ENCODE assay signal across 13 mouse cellular contexts in the genomic region with DNA sequence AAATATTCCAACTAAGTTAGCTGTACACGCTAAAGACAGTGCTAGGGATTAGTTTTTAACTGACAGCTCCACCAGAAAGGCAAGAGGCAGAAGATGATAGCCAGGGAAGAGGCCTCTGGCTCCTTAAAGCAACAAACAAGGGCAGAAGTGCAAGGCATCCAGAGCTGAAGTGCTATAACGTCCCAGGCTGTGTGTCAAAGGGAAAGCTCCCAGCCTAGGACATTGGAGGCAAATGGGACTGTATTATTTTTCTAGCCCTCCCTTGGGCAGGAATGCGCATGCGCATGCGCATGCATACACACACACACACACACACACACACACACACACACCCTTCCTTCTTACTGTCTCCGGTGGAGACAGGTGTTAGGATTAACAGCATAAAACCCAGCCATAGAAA.
A peak's percentile ranks its signal among the peaks of the same experiment; 100 is the strongest.
DNase-seq lines count a peak whose midpoint lies in the region; ATAC-seq and TF ChIP-seq lines count a peak whose summit lies in the region.
"Had no signal": no experiment of that assay in that cellular context is flagged by ENCODE, and none has a peak within 500 bp of the region (broad histone marks: within the 10 kb centered on the region; RNA-seq: fewer than 3 reads in every experiment).

No protein-coding gene starts in this region.

- H3K4me3 ChIP-seq in forebrain, embryonic 12.5 days (replicated peaks) = no peak overlapping the region
- H3K4me3 ChIP-seq in forebrain, postnatal 0 days (ENCODE audit: low read depth, low read length) = no peak overlapping the region
- no peak overlapping the region for H3K4me3 ChIP-seq in kidney, postnatal 0 days (replicated peaks; ENCODE audit: low read depth, low read length)
- no peak overlapping the region for H3K4me3 ChIP-seq in kidney, adult 2 months (ENCODE audit: insufficient read depth, low read depth, low read length)
- no peak overlapping the region for H3K4me3 ChIP-seq in liver, postnatal 0 days (ENCODE audit: low read depth, low read length)
- H3K4me3 ChIP-seq: embryonic facial prominence, embryonic 13.5 days; forebrain, embryonic 15.5 days had no signal

- TF ChIP-seq EP300 in liver, postnatal 0 days (IDR thresholded peaks at IDR 0.05; ENCODE audit: low read depth) = no peak

- H3K27ac ChIP-seq in forebrain, embryonic 12.5 days = 0 out of 2 replicates have a peak overlapping the region, but pooled peaks have one; percentile 13
- H3K27ac ChIP-seq in forebrain, postnatal 0 days (ENCODE audit: low read depth, low read length) = no peak overlapping the region
- no peak overlapping the region for H3K27ac ChIP-seq in kidney, postnatal 0 days
- no peak overlapping the region for H3K27ac ChIP-seq in kidney, adult 2 months (ENCODE audit: insufficient read depth, low read depth, low read length)
- no peak overlapping the region for H3K27ac ChIP-seq in liver, postnatal 0 days (ENCODE audit: low read depth)
- H3K27ac ChIP-seq: forebrain, embryonic 15.5 days had no signal

- H3K9ac ChIP-seq in forebrain, embryonic 12.5 days = no peak overlapping the region
- no peak overlapping the region for H3K9ac ChIP-seq in forebrain, postnatal 0 days
- H3K9ac ChIP-seq in kidney, postnatal 0 days (ENCODE audit: low read depth, low read length) = no peak overlapping the region
- no peak overlapping the region for H3K9ac ChIP-seq in liver, postnatal 0 days (replicated peaks)
- H3K9ac ChIP-seq: embryonic facial prominence, embryonic 13.5 days; forebrain, embryonic 15.5 days had no signal

- H3K4me1 ChIP-seq in forebrain, embryonic 12.5 days = peaks cover 15% of the 10 kb centered on the region
- H3K4me1 ChIP-seq in forebrain, postnatal 0 days (ENCODE audit: insufficient read depth) = no peaks in the 10 kb centered on the region
- peaks cover 19% of the 10 kb centered on the region for H3K4me1 ChIP-seq in kidney, postnatal 0 days (replicated peaks; ENCODE audit: insufficient read depth, low read length)
- H3K4me1 ChIP-seq in kidney, adult 2 months (ENCODE audit: control insufficient read depth, insufficient read depth, low read length) = peaks cover 8% of the 10 kb centered on the region; the same call in 1 of the 2 replicates
- H3K4me1 ChIP-seq in liver, postnatal 0 days (ENCODE audit: insufficient read depth) = peaks cover 26% of the 10 kb centered on the region

- no peak for TF ChIP-seq CTCF in forebrain, postnatal 0 days (IDR thresholded peaks at IDR 0.05; ENCODE audit: low read depth)
- TF ChIP-seq CTCF in kidney, postnatal 0 days (IDR thresholded peaks at IDR 0.05; ENCODE audit: low read depth) = no peak
- no peak for TF ChIP-seq CTCF in kidney, adult 2 months (conservative IDR thresholded peaks at IDR 0.05; ENCODE audit: insufficient read depth, insufficient read length, low read depth, low read length)
- no peak for TF ChIP-seq CTCF in liver, postnatal 0 days (IDR thresholded peaks at IDR 0.05; ENCODE audit: low read depth)

- H3K4me2 ChIP-seq in forebrain, embryonic 12.5 days = no peak overlapping the region
- H3K4me2 ChIP-seq in forebrain, postnatal 0 days (ENCODE audit: low read depth) = no peak overlapping the region
- no peak overlapping the region for H3K4me2 ChIP-seq in kidney, postnatal 0 days (ENCODE audit: low read length)
- H3K4me2 ChIP-seq in liver, postnatal 0 days (ENCODE audit: low read depth, low read length) = no peak overlapping the region
- H3K4me2 ChIP-seq: embryonic facial prominence, embryonic 13.5 days; forebrain, embryonic 15.5 days had no signal

- no peaks in the 10 kb centered on the region for H3K9me3 ChIP-seq in forebrain, embryonic 12.5 days
- H3K9me3 ChIP-seq in forebrain, postnatal 0 days (ENCODE audit: low read length) = no peaks in the 10 kb centered on the region
- no peaks in the 10 kb centered on the region for H3K9me3 ChIP-seq in kidney, postnatal 0 days (replicated peaks; ENCODE audit: low read length)
- H3K9me3 ChIP-seq in liver, postnatal 0 days (ENCODE audit: low read length) = no peaks in the 10 kb centered on the region
- H3K9me3 ChIP-seq: embryonic facial prominence, embryonic 13.5 days; forebrain, embryonic 15.5 days had no signal

- H3K36me3 ChIP-seq in forebrain, embryonic 12.5 days (replicated peaks) = no peaks in the 10 kb centered on the region
- no peaks in the 10 kb centered on the region for H3K36me3 ChIP-seq in forebrain, postnatal 0 days (ENCODE audit: insufficient read depth)
- no peaks in the 10 kb centered on the region for H3K36me3 ChIP-seq in kidney, postnatal 0 days (ENCODE audit: insufficient read depth, low read length)
- H3K36me3 ChIP-seq in kidney, adult 2 months (ENCODE audit: control insufficient read depth, insufficient read depth, low read length) = no peaks in the 10 kb centered on the region
- no peaks in the 10 kb centered on the region for H3K36me3 ChIP-seq in liver, postnatal 0 days (replicated peaks; ENCODE audit: insufficient read depth, low read length)
- H3K36me3 ChIP-seq: embryonic facial prominence, embryonic 13.5 days; forebrain, embryonic 15.5 days had no signal

- no peak for ATAC-seq in forebrain, embryonic 12.5 days (ENCODE audit: low FRiP score)
- no peak for ATAC-seq in forebrain, postnatal 0 days
- no peak for ATAC-seq in kidney, postnatal 0 days (replicated peaks; ENCODE audit: low FRiP score, low read depth)
- ATAC-seq in liver, postnatal 0 days = no peak
- ATAC-seq: forebrain, embryonic 15.5 days had no signal

- no peaks in the 10 kb centered on the region for H3K27me3 ChIP-seq in forebrain, embryonic 12.5 days
- H3K27me3 ChIP-seq in forebrain, postnatal 0 days (ENCODE audit: insufficient read depth, low read length) = no peaks in the 10 kb centered on the region
- H3K27me3 ChIP-seq in kidney, postnatal 0 days (ENCODE audit: insufficient read depth, low read length) = no peaks in the 10 kb centered on the region
- no peaks in the 10 kb centered on the region for H3K27me3 ChIP-seq in kidney, adult 2 months (replicated peaks; ENCODE audit: control insufficient read depth, insufficient read depth, low read length)
- H3K27me3 ChIP-seq in liver, postnatal 0 days (ENCODE audit: insufficient read depth, low read length) = no peaks in the 10 kb centered on the region
- H3K27me3 ChIP-seq: embryonic facial prominence, embryonic 13.5 days; forebrain, embryonic 15.5 days had no signal

- WGBS in forebrain, embryonic 12.5 days = 71% methylated on average over 6 of the region's 6 CpGs
- 68% methylated on average over 6 of the region's 6 CpGs for WGBS in forebrain, postnatal 0 days
- 58% methylated on average over 6 of the region's 6 CpGs for WGBS in kidney, postnatal 0 days
- 60% methylated on average over 6 of the region's 6 CpGs for WGBS in kidney, adult 2 months
- WGBS in liver, postnatal 0 days (ENCODE audit: insufficient replicate concordance) = 60% methylated on average over 6 of the region's 6 CpGs

- no peak for DNase-seq in forebrain, postnatal 0 days
- DNase-seq in kidney, postnatal 0 days (ENCODE audit: low spot score) = peak; percentile 21
- DNase-seq in kidney, adult 2 months = no peak
- peak; percentile 53 for DNase-seq in gastrocnemius, adult 18-20 months (ENCODE audit: low spot score)
- peak; percentile 90 for DNase-seq in skeletal muscle tissue, adult 2 months (ENCODE audit: low read depth, low spot score)
- DNase-seq in Muller cell, postnatal 12 days (ENCODE audit: inconsistent ontology term) = no peak
- DNase-seq in liver, postnatal 0 days = no peak
- DNase-seq: cerebellum, adult 9-11 months; kidney, adult 8-10 months; lung, postnatal 36 days had no signal

- TF ChIP-seq POLR2A in kidney, adult 2 months (IDR thresholded peaks at IDR 0.05; ENCODE audit: low read depth, low read length) = no peak

Comparison
In these comparisons a context has a peak if more than half of its experiments do, and no peak if none do; other contexts are left out.
1. DNase-seq: peak in kidney, postnatal 0 days (single experiment), gastrocnemius, adult 18-20 months (single experiment) and skeletal muscle tissue, adult 2 months (single experiment); none in forebrain, postnatal 0 days (single experiment), kidney, adult 2 months (single experiment), Muller cell, postnatal 12 days (single experiment) and liver, postnatal 0 days (single experiment).